Mouse (Mus musculus): Measurements from ENCODE around the gene Socs7.

GRCm38 (mm10) chr11:97345446-97345845 is 16.9 kb upstream of the Socs7 start:
- TF ChIP-seq POLR2A (IDR thresholded peaks at IDR 0.05; ENCODE audit: extremely low read depth, insufficient read depth, low read length) (no peak), CTCF (IDR thresholded peaks at IDR 0.05; ENCODE audit: low read depth, low read length) (no peak)

All from liver, adult 2 months (tissue).